Mouse (Mus musculus) CH12.LX (cell line): Measurements from ENCODE around the gene Fam118a. TPM values are rescaled to one million over a fixed set of nuclear protein-coding genes. Genes with fewer than 3 reads are reported as not detected.
"Not testable (repeated sequence)": the region's sequence is repeated elsewhere in the genome, so short reads cannot be mapped to it uniquely, and the experiment has no call there.

Experiments
- DNase-seq: peaks from one replicate; pipeline ENCODE4 v3.0.0-alpha.2; 2013; ENCODE audit errors: extremely low read depth
- H3K27ac ChIP-seq: 2 replicates; pipeline ENCODE4 v1.5.1; 2012; ENCODE audit warnings: low read depth, mild to moderate bottlenecking, control low read depth, moderate library complexity; ENCODE audit not compliant: insufficient read depth
- H3K27me3 ChIP-seq: replicated peaks from 2 replicates; pipeline ENCODE3; 2012; ENCODE audit warnings: inconsistent platforms
- H3K36me3 ChIP-seq, 2 experiments: replicated peaks in 1 of 2; 2 replicates each; pipeline versions ENCODE3 to v1.6.1; 2012; ENCODE audit warnings: inconsistent platforms in 1 of 2, low read length in 1 of 2, mild to moderate bottlenecking in 1 of 2, mixed read lengths in 1 of 2, moderate library complexity in 1 of 2; ENCODE audit not compliant: control insufficient read depth in 1 of 2, insufficient read depth in 1 of 2
- H3K4me1 ChIP-seq, 2 experiments: 2 replicates each; pipeline ENCODE4 v1.6.1; 2012; ENCODE audit warnings: inconsistent platforms in 1 of 2, moderate library complexity in 1 of 2; ENCODE audit not compliant: insufficient read depth in 2 of 2, control insufficient read depth in 1 of 2
- H3K4me2 ChIP-seq: 2 replicates; pipeline ENCODE4 v1.6.1; 2012; ENCODE audit warnings: low read depth, mild to moderate bottlenecking, control low read depth; ENCODE audit not compliant: poor library complexity, insufficient read depth, severe bottlenecking
- H3K4me3 ChIP-seq, 3 experiments: fragments of 150-350 bp in 1 of 3; sonication (generic) in 1 of 3; replicated peaks in 1 of 3; 2 replicates each; pipeline versions ENCODE3 to v1.5.1; 2011 to 2012; ENCODE audit warnings: low read depth in 2 of 3, low read length in 2 of 3, mild to moderate bottlenecking in 2 of 3, moderate library complexity in 2 of 3, control low read depth in 1 of 3, improper control_type of control experiment in 1 of 3, inconsistent platforms in 1 of 3, mixed read lengths in 1 of 3; ENCODE audit not compliant: poor library complexity in 1 of 3
- H3K79me2 ChIP-seq: replicated peaks from 2 replicates; pipeline ENCODE4 v1.6.1; 2012; ENCODE audit warnings: mild to moderate bottlenecking, moderate library complexity; ENCODE audit not compliant: control insufficient read depth, poor library complexity, insufficient read depth, severe bottlenecking; ENCODE audit errors: extremely low read depth
- H3K9ac ChIP-seq: 2 replicates; pipeline ENCODE4 v1.6.1; 2012; ENCODE audit warnings: low read depth, mild to moderate bottlenecking, control low read depth, moderate library complexity; ENCODE audit not compliant: insufficient read depth
- H3K9me3 ChIP-seq: replicated peaks from 2 replicates; pipeline ENCODE3; 2012; ENCODE audit warnings: low read length, inconsistent platforms, mixed read lengths
- CHD1 ChIP-seq: IDR thresholded peaks from 2 replicates; pipeline ENCODE4 v1.6.1; 2012; ENCODE audit warnings: low read depth, low read length, improper control_type of control experiment, inconsistent platforms
- CHD2 ChIP-seq: IDR thresholded peaks from 2 replicates; pipeline ENCODE4 v1.6.1; 2011; ENCODE audit warnings: low read length, improper control_type of control experiment
- ELF1 ChIP-seq: IDR thresholded peaks from 2 replicates; pipeline ENCODE4 v1.6.1; 2014; ENCODE audit warnings: low read depth, mild to moderate bottlenecking, inconsistent platforms, low read length, improper control_type of control experiment
- EP300 ChIP-seq: IDR thresholded peaks from 2 replicates; pipeline ENCODE4 v1.6.1; 2011; ENCODE audit warnings: low read length, improper control_type of control experiment
- ETS1 ChIP-seq: conservative IDR thresholded peaks from 2 replicates; pipeline ENCODE4 v1.6.1; 2012; ENCODE audit warnings: low read depth, mild to moderate bottlenecking, inconsistent platforms, low read length, improper control_type of control experiment, moderate library complexity
- GABPA ChIP-seq: IDR thresholded peaks from 2 replicates; pipeline ENCODE4 v1.6.1; 2012; ENCODE audit warnings: low read depth, low read length, improper control_type of control experiment, inconsistent platforms; ENCODE audit not compliant: insufficient replicate concordance
- HCFC1 ChIP-seq: IDR thresholded peaks from 2 replicates; pipeline ENCODE4 v1.6.1; 2012; ENCODE audit warnings: low read depth, mild to moderate bottlenecking, inconsistent platforms, low read length, improper control_type of control experiment
- JUND ChIP-seq: conservative IDR thresholded peaks from 2 replicates; pipeline ENCODE4 v1.6.1; 2011; ENCODE audit warnings: low read depth, low read length, improper control_type of control experiment
- MAX ChIP-seq: IDR thresholded peaks from 2 replicates; pipeline ENCODE4 v1.6.1; 2011; ENCODE audit warnings: low read length, improper control_type of control experiment
- MAZ ChIP-seq: IDR thresholded peaks from 2 replicates; pipeline ENCODE4 v1.6.1; 2012; ENCODE audit warnings: low read depth, mild to moderate bottlenecking, inconsistent platforms, low read length, improper control_type of control experiment, moderate library complexity
- MYC ChIP-seq: IDR thresholded peaks from 2 replicates; pipeline ENCODE4 v1.6.1; 2011; ENCODE audit warnings: low read depth, mild to moderate bottlenecking, improper control_type of control experiment, low read length
- PAX5 ChIP-seq: IDR thresholded peaks from 2 replicates; pipeline ENCODE4 v1.6.1; 2012; ENCODE audit warnings: low read length, inconsistent platforms, mixed read lengths
- POLR2AphosphoS2 ChIP-seq: IDR thresholded peaks from 2 replicates; pipeline ENCODE4 v1.6.1; 2011; ENCODE audit warnings: low read depth, low read length, improper control_type of control experiment
- RAD21 ChIP-seq: IDR thresholded peaks from 2 replicates; pipeline ENCODE4 v1.6.1; 2011; ENCODE audit warnings: low read depth, mild to moderate bottlenecking, low read length, improper control_type of control experiment, moderate library complexity
- SIN3A ChIP-seq: IDR thresholded peaks from 2 replicates; pipeline ENCODE4 v1.6.1; 2012; ENCODE audit warnings: low read length, improper control_type of control experiment, inconsistent platforms
- SMC3 ChIP-seq: IDR thresholded peaks from 2 replicates; pipeline ENCODE4 v1.6.1; 2011; ENCODE audit warnings: low read depth, low read length, improper control_type of control experiment
- TBP ChIP-seq: conservative IDR thresholded peaks from 2 replicates; pipeline ENCODE4 v1.6.1; 2011; ENCODE audit warnings: low read depth, low read length, improper control_type of control experiment
- TCF12 ChIP-seq: IDR thresholded peaks from 2 replicates; pipeline ENCODE4 v1.6.1; 2014; ENCODE audit warnings: low read depth, mild to moderate bottlenecking, inconsistent platforms, low read length, improper control_type of control experiment
- UBTF ChIP-seq: IDR thresholded peaks from 2 replicates; pipeline ENCODE4 v1.6.1; 2012; ENCODE audit warnings: low read depth, mild to moderate bottlenecking, inconsistent platforms, low read length, improper control_type of control experiment, moderate library complexity
- ZC3H11A ChIP-seq: IDR thresholded peaks from 2 replicates; pipeline ENCODE4 v1.6.1; 2012; ENCODE audit warnings: low read depth, mild to moderate bottlenecking, inconsistent platforms, low read length, improper control_type of control experiment
- ZMIZ1 ChIP-seq: IDR thresholded peaks from 2 replicates; pipeline ENCODE4 v1.6.1; 2012; ENCODE audit warnings: low read depth, mild to moderate bottlenecking, inconsistent platforms, low read length, improper control_type of control experiment
- dilution Hi-C: fragments of 300-500 bp; cut with MboI; formaldehyde crosslinking; loops from 2 replicates; pipeline ENCODE4 v1.14.3; 2020; ENCODE audit warnings: low sequenced_read_pairs; ENCODE audit not compliant: extremely low pct_unique_long_range_greater_than_20kb, extremely low pct_ligation_motif_present
- in situ Hi-C: fragments of 300-500 bp; cut with MboI; formaldehyde crosslinking; loops from 3 replicates; pipeline ENCODE4 v1.14.3; 2019; ENCODE audit warnings: low sequenced_read_pairs, low pct_ligation_motif_present, low pct_unique_long_range_greater_than_20kb, mixed read lengths
- polyA plus RNA-seq: library from polyadenylated mRNA; unstranded; fragments of >175 nt; gene quantifications from 2 replicates; pipeline ENCODE4 v1.2.1, GENCODE M21; 2012; ENCODE audit warnings: low read depth; ENCODE audit not compliant: insufficient read length
- total RNA-seq, 2 experiments: library from RNA; depleted of rRNA; stranded (reverse); fragments of 300-350 nt in 1 of 2; fragments of >200 nt in 1 of 2; gene quantifications; 2 replicates each; pipeline ENCODE4 v1.2.3; 2012 to 2014

Gene Fam118a
- total and polyA plus RNA-seq, 3 experiments: 13.1 to 18.2 (median 15.0) TPM

GRCm38 (mm10) chr15:85022211-85022610 lies 6.5 kb upstream of the Fam118a start:
- Histone ChIP-seq H3K36me3 (no peaks in the 10 kb centered on the region), H3K9me3 (no peaks in the 10 kb centered on the region), H3K27me3 (peaks cover 48% of the 10 kb centered on the region), H3K9ac (no peak overlapping the region), H3K4me1 (0 out of 4 replicates have a peak, but pooled peaks cover 0 to 3% of the 10 kb centered on the region in 2 experiments), H3K4me3 (no peak overlapping the region), H3K27ac (no peak overlapping the region), H3K4me2 (no peak overlapping the region), H3K79me2 (no peaks in the 10 kb centered on the region)
- dilution Hi-C loops: no loop called here
- in situ Hi-C loops: no loop called here
- no peak for TF ChIP-seq ETS1
- TF ChIP-seq ZC3H11A: no peak
- TF ChIP-seq MAX: no peak
- no peak for TF ChIP-seq JUND
- no peak for TF ChIP-seq POLR2AphosphoS2
- no peak for TF ChIP-seq UBTF
- TF ChIP-seq CHD2: no peak
- no peak for TF ChIP-seq ELF1
- no peak for TF ChIP-seq SIN3A
- TF ChIP-seq ZMIZ1: no peak
- TF ChIP-seq SMC3: no peak
- TF ChIP-seq CHD1: no peak
- TF ChIP-seq MAZ: no peak
- no peak for DNase-seq

- Histone ChIP-seq H3K27ac (no peak overlapping the region), H3K4me3 (no peak overlapping the region), H3K79me2 (no peaks in the 10 kb centered on the region), H3K27me3 (peaks cover 28% of the 10 kb centered on the region), H3K36me3 (no peaks in the 10 kb centered on the region), H3K9ac (no peak overlapping the region), H3K4me2 (no peak overlapping the region), H3K9me3 (no peaks in the 10 kb centered on the region), H3K4me1 (no peaks in the 10 kb centered on the region)
- in situ Hi-C loops (no loop called here), dilution Hi-C loops (no loop called here)
- no peak for TF ChIP-seq MAZ
- TF ChIP-seq HCFC1: no peak
- no peak for DNase-seq
Measured at GRCm38 (mm10) chr15:85026197-85026596, 2.6 kb upstream of the Fam118a start.

GRCm38 (mm10) chr15:85027740-85028139 lies 1.0 kb upstream of the Fam118a start:
- Histone ChIP-seq H3K4me1 (peaks cover 0 to 3% of the 10 kb centered on the region in 2 experiments; a peak in 1 of 4 replicates), H3K9me3 (no peaks in the 10 kb centered on the region), H3K36me3 (no peaks in the 10 kb centered on the region), H3K79me2 (no peaks in the 10 kb centered on the region), H3K9ac (no peak overlapping the region), H3K27ac (no peak overlapping the region), H3K4me3 (no peak overlapping the region), H3K4me2 (no peak overlapping the region)
- dilution Hi-C loops: no loop called here
- no peak for DNase-seq
- TF ChIP-seq EP300 (no peak), SMC3 (no peak), TCF12 (no peak), MYC (no peak), GABPA (no peak), TBP (no peak), ZMIZ1 (no peak), RAD21 (no peak), PAX5 (no peak), CHD2 (no peak)
- TF ChIP-seq, all 38 proteins: peak for 0
- H3K27me3 ChIP-seq: peaks cover 13% of the 10 kb centered on the region
- in situ Hi-C loops: no loop called here

DNA sequence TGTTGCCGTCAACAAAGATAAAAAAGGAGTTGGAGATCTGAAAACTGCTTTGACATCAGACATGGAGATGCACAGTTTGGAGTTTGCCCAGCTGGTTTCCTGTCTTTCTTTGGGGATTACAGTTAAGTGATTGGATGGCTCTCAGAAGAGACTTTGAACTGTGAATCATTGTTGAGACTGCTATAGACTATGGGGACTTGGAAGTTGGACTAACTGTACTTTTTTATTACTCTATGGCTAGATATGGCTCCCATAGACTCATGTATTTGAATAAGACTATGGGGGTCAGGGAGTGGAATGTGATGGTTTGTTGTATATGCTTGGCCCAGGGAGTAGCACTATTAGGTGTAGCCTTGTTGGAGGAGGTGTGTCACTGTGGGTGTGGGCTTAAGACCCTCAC lies 1.9 kb downstream of the Fam118a start:
- H3K4me3 ChIP-seq, H3K27ac ChIP-seq, H3K27me3 ChIP-seq, H3K9ac ChIP-seq, DNase-seq, H3K36me3 ChIP-seq, H3K9me3 ChIP-seq, H3K4me2 ChIP-seq, in situ Hi-C loops, dilution Hi-C loops, H3K79me2 ChIP-seq: not testable (repeated sequence)
- peaks cover 4 to 11% of the 10 kb centered on the region in 2 experiments; a peak in 3 of 4 replicates for H3K4me1 ChIP-seq
